In the genomic region with DNA sequence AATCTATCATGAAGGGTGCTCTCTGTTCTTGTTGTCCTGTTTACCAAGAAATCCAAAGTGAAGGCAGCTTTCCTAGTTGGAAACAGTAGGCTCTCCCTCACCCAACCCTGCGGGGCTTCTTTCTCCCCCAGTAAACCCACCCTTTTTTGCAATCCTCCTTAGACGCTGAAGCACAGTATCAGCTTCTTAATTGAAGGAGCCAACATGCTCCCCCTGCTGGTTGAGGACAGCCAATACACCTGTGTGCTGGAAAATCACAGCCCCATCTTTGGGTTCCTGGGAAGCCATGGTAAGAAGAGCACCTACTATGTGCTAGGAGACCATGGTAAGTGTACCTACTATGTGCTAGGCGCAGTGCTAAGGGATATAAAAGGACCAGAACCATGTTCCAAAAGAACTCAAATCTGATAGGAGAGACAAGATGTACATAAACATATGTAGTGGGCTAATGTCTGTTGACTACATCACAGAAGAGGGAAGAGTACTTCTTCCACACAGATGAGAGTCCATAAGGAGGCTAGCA, we compare ENCODE assay signal across 8 mouse cellular contexts. TPM values are rescaled to one million over a fixed set of nuclear protein-coding genes. Genes with fewer than 3 reads are reported as not detected.
A peak's percentile ranks its signal among the peaks of the same experiment; 100 is the strongest.
DNase-seq lines count a peak whose midpoint lies in the region; ATAC-seq and TF ChIP-seq lines count a peak whose summit lies in the region.

No protein-coding gene starts in this region.

- H3K4me3 ChIP-seq in midbrain, embryonic 14.5 days (replicated peaks; ENCODE audit: low read depth, low read length), result no peak overlapping the region
- no peak overlapping the region for H3K4me3 ChIP-seq in midbrain, embryonic 16.5 days (ENCODE audit: low read depth, low read length)
- H3K4me3 ChIP-seq in forebrain, postnatal 0 days (ENCODE audit: low read depth, low read length), result no peak overlapping the region

- TF ChIP-seq CTCF in forebrain, postnatal 0 days (IDR thresholded peaks at IDR 0.05; ENCODE audit: low read depth), result peak; percentile 90

- H3K36me3 ChIP-seq in midbrain, embryonic 14.5 days (ENCODE audit: control insufficient read depth, insufficient read depth, low read length), result no peaks in the 10 kb centered on the region
- H3K36me3 ChIP-seq in midbrain, embryonic 16.5 days (ENCODE audit: control insufficient read depth, insufficient read depth, low read length), result no peaks in the 10 kb centered on the region
- H3K36me3 ChIP-seq in forebrain, postnatal 0 days (ENCODE audit: insufficient read depth), result no peaks in the 10 kb centered on the region

- no peaks in the 10 kb centered on the region for H3K27me3 ChIP-seq in midbrain, embryonic 14.5 days (ENCODE audit: control insufficient read depth, insufficient read depth, low read length)
- H3K27me3 ChIP-seq in midbrain, embryonic 16.5 days (ENCODE audit: control insufficient read depth, insufficient read depth, low read depth, low read length), result no peaks in the 10 kb centered on the region; the same call in 1 of the 2 replicates
- no peaks in the 10 kb centered on the region for H3K27me3 ChIP-seq in forebrain, postnatal 0 days (ENCODE audit: insufficient read depth, low read length)

- no peak overlapping the region for H3K4me2 ChIP-seq in midbrain, embryonic 14.5 days (ENCODE audit: low read length)
- H3K4me2 ChIP-seq in midbrain, embryonic 16.5 days (ENCODE audit: low read length), result no peak overlapping the region
- H3K4me2 ChIP-seq in forebrain, postnatal 0 days (ENCODE audit: low read depth), result no peak overlapping the region

- H3K9me3 ChIP-seq in midbrain, embryonic 14.5 days (ENCODE audit: control insufficient read depth, low read length), result no peaks in the 10 kb centered on the region
- no peaks in the 10 kb centered on the region for H3K9me3 ChIP-seq in midbrain, embryonic 16.5 days (replicated peaks; ENCODE audit: control insufficient read depth, low read length, poor library complexity, severe bottlenecking)
- no peaks in the 10 kb centered on the region for H3K9me3 ChIP-seq in forebrain, postnatal 0 days (ENCODE audit: low read length)

- H3K9ac ChIP-seq in midbrain, embryonic 14.5 days (replicated peaks; ENCODE audit: low read length), result no peak overlapping the region
- H3K9ac ChIP-seq in midbrain, embryonic 16.5 days (ENCODE audit: low read depth, low read length), result no peak overlapping the region
- no peak overlapping the region for H3K9ac ChIP-seq in forebrain, postnatal 0 days

- no peak for ATAC-seq in midbrain, embryonic 14.5 days (ENCODE audit: low FRiP score, low TSS enrichment)
- ATAC-seq in midbrain, embryonic 16.5 days, result no peak
- peak; percentile 67 for ATAC-seq in forebrain, postnatal 0 days
- peak; percentile 66 for ATAC-seq in megakaryocyte, adult 5-6 weeks (ENCODE audit: poor library complexity, severe bottlenecking)

- no peak overlapping the region for H3K27ac ChIP-seq in midbrain, embryonic 14.5 days (replicated peaks; ENCODE audit: low read depth, low read length)
- no peak overlapping the region for H3K27ac ChIP-seq in midbrain, embryonic 16.5 days (ENCODE audit: low read length)
- H3K27ac ChIP-seq in forebrain, postnatal 0 days (ENCODE audit: low read depth, low read length), result no peak overlapping the region

- WGBS in midbrain, embryonic 14.5 days, result 8% methylated on average over 3 of the region's 3 CpGs
- WGBS in midbrain, embryonic 16.5 days, result 8% methylated on average over 3 of the region's 3 CpGs
- WGBS in forebrain, postnatal 0 days, result 8% methylated on average over 3 of the region's 3 CpGs

- DNase-seq in frontal cortex, postnatal 36 days (ENCODE audit: low spot score in 2 of 2), result peak; percentile 27 to 42
- no peak for DNase-seq in frontal cortex, postnatal 25 days (ENCODE audit: low spot score in 2 of 2)
- peak; percentile 85 for DNase-seq in midbrain, embryonic 14.5 days
- DNase-seq in c-Kit-negative CD71-positive TER-119-positive erythroid progenitor cells, embryonic 14.5 days (ENCODE audit: low read depth, low spot score), result peak; percentile 15
- peak; percentile 78 for DNase-seq in forebrain, postnatal 0 days
- no peak for DNase-seq in spleen, postnatal 14 days (ENCODE audit: low spot score in 2 of 2)

- no peaks in the 10 kb centered on the region for H3K4me1 ChIP-seq in midbrain, embryonic 14.5 days (ENCODE audit: control insufficient read depth, insufficient read depth, low read length)
- H3K4me1 ChIP-seq in midbrain, embryonic 16.5 days (ENCODE audit: control insufficient read depth, insufficient read depth, low read length), result no peaks in the 10 kb centered on the region
- no peaks in the 10 kb centered on the region; the same call in 1 of the 2 replicates for H3K4me1 ChIP-seq in forebrain, postnatal 0 days (ENCODE audit: insufficient read depth)

RNA-seq across cellular contexts. Expression of a gene that starts 12.4 kb away (rescaled TPM):
- polyA plus RNA-seq in midbrain, embryonic 14.5 days (2014; fragmentation: Nextera tagmentation; extraction: Ambion mirVana), result 15.4 and 18.6 TPM in 2 replicates
- polyA plus RNA-seq in midbrain, embryonic 16.5 days (2015; fragmentation: Nextera tagmentation; extraction: Ambion mirVana), result 26.0 and 34.0 TPM in 2 replicates
- 14.6 and 16.6 TPM in 2 replicates for total RNA-seq in forebrain, postnatal 0 days (2014; rRNA removed)
- polyA plus RNA-seq in forebrain, postnatal 0 days (2015; fragmentation: Nextera tagmentation; extraction: Ambion mirVana), result 38.1 and 49.9 TPM in 2 replicates
- total RNA-seq in megakaryocyte, adult 5-6 weeks (2015), result 1.2 and 2.6 TPM in 2 replicates
- not detected in 2 replicates for total RNA-seq in megakaryocyte, adult 5-6 weeks (2017)

Comparison
In these comparisons a context has a peak if more than half of its experiments do, and no peak if none do; other contexts are left out.
1. DNase-seq: peak in frontal cortex, postnatal 36 days (2 of 2), midbrain, embryonic 14.5 days (single experiment), c-Kit-negative CD71-positive TER-119-positive erythroid progenitor cells, embryonic 14.5 days (single experiment) and forebrain, postnatal 0 days (single experiment); none in frontal cortex, postnatal 25 days (0 of 2) and spleen, postnatal 14 days (0 of 2).
2. ATAC-seq: peak in forebrain, postnatal 0 days (single experiment) and megakaryocyte, adult 5-6 weeks (single experiment); none in midbrain, embryonic 14.5 days (single experiment) and midbrain, embryonic 16.5 days (single experiment).